Mouse (Mus musculus) cortical plate, adult 2 months (tissue): Measurements from ENCODE around the gene Atp1a1.

Source experiments
- CTCF ChIP-seq: fragments of 200-500 bp; IDR thresholded peaks from 2 replicates; pipeline ENCODE4 v1.5.1; 2011; ENCODE audit warnings: mild to moderate bottlenecking, control low read depth, low read length; ENCODE audit not compliant: insufficient read depth; ENCODE audit errors: extremely low read depth
- POLR2A ChIP-seq: fragments of 200-500 bp; IDR thresholded peaks from 2 replicates; pipeline ENCODE4 v1.6.1; 2011; ENCODE audit warnings: mild to moderate bottlenecking, low read length, control low read depth; ENCODE audit not compliant: insufficient read depth; ENCODE audit errors: extremely low read depth

DNA sequence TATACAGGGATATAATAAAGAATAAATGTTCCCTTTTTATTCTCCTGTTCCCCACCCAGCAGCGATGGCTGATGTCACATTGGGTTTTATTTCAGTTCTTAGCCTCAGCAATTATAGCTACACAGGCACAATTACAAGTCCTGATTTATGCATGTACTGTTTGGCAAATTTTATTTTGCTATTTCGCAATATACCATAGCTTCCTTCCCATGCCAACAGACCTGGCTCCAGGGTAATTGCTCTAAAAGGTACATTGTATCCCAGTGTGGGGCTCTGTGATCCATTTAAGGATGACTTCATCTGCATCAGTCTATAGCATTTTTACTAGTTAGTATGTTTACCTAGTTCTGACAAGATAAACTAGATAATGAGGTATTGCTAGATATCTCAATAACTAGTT lies 33.7 kb upstream of the Atp1a1 start:
- TF ChIP-seq CTCF (no peak), POLR2A (no peak)
